Mouse (Mus musculus) heart, postnatal 25 days (tissue): ENCODE results near the gene Adamts7. TPM values are rescaled to one million over a fixed set of nuclear protein-coding genes. Genes with fewer than 3 reads are reported as not detected.

Experiments used
- DNase-seq: peaks from one replicate; pipeline ENCODE4 v3.0.0; 2022; ENCODE audit warnings: low spot score
- intact Hi-C: fragments of 180-260 bp; cut with DNase I; formaldehyde crosslinking; loops from one replicate; pipeline ENCODE4 v1.15.1; 2025
- total RNA-seq, 2 experiments: library from RNA; stranded (reverse); gene quantifications; 2 replicates each; pipeline ENCODE4 v1.2.3; 2021

Gene Adamts7
- total RNA-seq, 2 experiments from 2014 or later: 17.9 to 20.9 TPM

DNA sequence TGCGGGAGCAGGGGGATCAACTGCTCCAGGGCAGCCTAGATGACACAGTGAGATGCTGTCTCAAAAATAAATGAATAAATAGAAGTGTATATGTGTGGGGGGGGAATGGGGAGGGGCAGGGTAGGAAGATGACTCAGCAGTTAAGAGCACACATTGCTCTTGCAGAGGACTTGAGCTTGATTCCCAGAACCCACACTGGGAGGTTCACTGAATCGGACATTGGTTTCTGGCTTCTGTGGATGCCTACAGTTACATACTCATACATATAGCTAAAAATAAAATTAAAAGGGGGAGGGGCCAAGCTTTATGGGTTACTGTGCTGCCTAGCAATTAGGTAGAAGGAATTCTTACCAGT is 63.9 kb downstream of the Adamts7 start:
- intact Hi-C loops: loop anchor here (1.0 to 5.0 kb wide), 2 partner anchors 20 to 46 kb away; partner anchors contain the start of gene Tbc1d2b
- no peak for DNase-seq

DNA sequence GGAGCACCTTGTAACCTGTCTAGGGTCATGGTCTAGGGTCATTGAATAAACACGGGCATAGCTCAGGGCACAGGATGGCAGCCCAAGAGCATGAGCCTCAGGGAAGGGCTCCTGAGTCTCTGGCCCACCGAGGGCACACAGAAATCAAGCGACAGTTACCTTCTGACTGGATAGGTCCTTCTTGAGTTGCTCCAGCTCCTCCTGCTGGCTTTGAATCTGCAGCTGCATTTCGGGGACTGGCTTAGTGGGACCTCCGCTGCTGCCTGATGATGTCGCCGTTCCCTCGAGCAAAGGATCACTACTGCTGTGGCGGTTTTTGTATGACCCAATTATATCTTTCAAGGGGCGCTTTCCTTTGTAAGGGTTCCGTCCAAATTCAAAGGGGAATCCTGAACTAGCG is 64.3 kb downstream of the Adamts7 start:
- intact Hi-C loops: loop anchor here (1.0 to 5.0 kb wide), 2 partner anchors 21 to 45 kb away; partner anchors contain the start of gene Tbc1d2b
- DNase-seq: no peak

DNA sequence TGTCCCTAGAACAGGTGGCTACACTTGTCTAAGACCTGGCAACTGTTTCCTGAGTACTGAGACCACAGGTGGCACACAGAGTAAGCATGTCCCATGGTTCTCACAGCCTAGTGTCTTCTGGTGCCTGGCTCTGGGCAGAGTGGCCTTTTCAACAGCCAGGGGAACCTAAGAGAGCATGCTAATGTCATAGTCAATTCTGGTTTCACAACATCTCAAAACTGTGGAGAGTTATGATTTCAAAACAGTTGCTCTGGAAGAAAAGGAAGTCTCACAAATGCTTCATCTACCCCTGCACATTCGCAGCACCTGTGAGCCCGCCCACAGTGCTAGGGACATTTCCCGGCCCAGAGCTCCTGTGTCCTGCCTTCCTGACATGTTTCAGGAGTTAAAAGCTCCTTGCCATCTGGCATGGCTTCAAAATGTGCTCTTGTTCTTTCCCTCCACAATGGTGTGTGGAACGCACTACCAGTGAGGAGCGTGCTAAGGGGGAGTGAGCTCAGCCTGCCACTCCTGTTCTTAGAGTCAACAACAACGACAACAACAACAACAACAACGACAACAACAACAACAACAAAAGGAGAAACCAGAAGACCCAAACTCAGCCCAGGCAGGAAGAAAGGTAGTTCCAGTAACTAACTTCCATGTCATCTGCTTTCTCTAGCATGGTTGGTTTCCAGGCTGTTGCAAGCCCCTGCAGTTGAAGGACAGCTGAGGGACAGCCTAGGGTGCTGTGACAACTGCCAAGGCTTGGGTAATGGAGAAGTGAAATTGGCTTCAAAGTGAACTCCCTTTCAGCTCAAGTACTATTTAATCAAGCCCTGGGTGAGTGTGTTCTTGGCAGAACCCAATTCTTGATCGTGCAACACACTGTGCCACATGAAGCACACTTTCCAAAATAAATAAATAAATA is 70.2 kb downstream of the Adamts7 start:
- DNase-seq: no peak
- intact Hi-C loops: no loop called here

DNA sequence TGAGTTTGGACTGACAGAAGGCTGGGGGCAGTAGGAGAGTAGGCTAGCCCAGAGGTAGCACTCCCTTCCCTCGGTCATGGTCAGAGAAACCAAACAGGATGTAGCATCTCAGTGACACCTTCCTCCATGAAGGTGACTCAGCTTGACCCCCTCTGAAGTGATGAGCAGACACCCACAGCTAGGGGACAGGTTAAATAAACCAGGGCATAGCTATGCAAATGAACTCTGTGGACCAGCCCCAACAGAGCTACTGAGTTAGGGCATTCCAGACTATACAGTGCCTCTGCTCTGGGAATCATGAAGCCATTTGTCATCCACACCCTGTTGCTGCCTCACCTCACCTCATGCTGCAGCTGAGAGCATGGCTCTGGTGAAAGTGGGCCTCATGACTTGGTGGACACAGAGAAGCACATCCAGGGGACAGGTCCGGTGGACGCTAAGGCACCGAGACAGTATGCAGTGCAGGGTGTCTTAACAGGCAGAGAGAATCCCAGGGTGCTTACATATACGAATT is 71.1 kb downstream of the Adamts7 start:
- no peak for DNase-seq
- intact Hi-C loops: no loop called here

DNA sequence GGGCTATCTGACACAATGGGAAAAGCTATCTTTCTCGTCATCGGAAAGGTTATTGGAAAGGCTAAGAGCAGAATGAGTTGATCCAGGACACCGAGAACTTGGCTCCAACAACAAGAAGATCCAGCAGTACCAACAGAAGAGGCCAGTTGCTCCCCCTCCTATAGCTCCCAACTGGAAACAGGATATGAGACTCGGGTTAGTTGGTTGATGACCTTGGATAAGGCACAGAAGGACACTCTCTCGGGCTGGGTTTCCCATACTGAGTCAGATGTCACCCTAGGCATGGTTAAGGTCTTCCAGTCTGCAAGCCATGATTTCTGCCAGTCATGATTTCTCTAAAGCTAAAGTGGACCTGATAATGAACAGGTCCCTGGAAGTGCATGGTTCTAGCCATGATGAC is 71.9 kb downstream of the Adamts7 start:
- DNase-seq: no peak
- intact Hi-C loops: no loop called here

DNA sequence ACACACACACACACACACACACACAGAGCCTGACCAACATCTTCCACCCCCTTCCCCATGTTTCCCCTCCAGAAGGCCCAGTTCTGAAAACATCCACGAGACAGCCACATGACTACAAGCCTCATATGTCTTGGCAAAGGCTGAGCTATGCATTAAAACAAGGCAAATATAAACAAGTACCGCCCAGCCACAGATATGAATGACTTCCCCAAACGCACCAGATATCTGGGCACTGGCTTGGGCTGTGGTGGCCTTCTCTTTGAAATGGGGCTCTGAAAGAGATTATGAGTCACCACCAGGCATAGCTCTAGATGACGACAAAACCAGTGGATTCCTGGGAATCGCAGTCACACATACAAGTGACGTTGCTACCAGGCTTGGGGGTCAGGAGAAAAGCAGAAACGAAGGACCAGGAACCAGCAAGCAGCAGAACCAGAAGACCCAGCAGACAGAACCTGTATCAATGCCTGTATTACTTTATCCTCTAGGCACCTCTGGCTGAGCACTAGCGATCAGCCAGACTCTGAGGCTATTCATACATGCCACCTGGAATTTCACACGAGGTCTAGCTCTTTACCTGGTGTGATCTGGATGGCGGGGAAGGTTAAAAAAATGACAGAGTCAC is 72.5 kb downstream of the Adamts7 start:
- DNase-seq: no peak
- intact Hi-C loops: no loop called here

DNA sequence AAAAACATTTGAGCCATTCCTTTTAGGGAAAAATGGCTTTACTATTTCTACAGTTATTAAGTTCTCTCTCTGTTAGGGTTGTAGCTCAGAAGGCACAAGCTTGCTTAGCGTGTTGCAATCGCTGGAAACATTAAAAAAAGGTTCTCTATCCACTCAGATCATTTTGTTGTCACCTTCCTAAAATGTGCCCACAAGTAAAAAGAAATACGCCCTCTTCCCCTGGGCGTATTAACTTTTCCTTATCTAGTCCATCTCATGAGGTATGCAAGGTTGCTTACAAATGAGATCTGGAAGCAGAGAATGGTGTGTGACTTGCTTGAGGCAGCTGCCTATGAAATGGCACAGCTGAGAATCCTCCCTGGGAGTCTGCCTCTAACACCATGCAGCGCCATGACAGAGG is 73.9 kb downstream of the Adamts7 start:
- intact Hi-C loops: no loop called here
- no peak for DNase-seq

DNA sequence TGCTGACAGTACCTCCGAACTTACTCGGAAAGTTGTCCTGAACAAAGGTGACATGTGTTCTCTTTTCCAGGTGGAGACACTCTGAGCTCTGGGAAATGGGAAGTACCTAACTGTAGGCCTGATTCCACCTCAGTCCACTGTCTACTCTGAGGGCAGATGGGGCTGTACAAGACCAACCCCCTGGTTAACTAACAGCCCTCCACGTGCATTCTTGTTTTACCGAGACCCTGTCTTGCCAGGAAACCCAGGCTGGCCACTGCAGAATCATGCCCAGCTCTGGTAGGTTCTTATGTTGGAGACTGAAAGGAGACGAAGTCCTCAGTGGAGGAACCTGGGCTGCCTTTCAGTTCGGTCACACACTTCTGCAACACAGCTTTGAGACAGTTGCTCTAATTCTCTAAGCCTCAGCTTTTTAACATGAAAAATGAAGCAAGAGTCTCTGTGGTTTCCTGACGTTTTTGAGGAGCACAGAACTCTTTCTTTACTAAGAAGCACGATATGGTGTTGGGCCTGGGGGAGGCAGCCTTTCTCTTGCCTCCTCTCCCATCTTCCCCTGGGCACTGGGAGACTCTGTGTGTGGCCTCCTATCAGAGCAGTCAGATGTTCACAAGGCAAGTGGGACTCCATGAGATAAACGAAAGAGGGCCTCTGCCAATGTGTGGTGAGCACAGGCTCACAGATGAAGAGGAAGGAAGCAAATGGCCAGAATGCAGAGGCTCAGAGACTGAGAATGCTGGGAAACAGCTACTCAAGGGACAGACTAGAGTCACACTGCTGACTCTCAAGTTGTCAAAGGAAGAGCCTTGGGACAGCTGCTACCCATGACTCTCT is 74.6 kb downstream of the Adamts7 start:
- DNase-seq: no peak
- intact Hi-C loops: no loop called here

DNA sequence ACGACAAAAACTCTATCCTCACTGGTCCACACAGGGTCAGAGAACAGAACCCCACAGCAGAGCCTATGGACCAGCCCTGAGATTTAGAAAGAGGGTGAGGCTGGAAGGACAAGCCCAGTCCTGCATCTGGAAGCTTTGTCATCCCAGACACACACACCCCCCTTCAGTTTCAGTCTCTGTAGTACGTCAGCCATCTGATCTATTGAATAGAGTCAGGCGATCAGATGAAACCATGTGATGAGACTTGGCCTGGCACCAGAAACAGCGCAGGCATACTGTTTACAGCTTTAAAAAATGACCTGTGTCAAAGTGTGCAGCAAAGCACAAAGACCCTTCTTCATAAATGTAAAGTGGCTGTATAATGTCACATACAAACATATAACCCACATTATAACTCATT is 77.7 kb downstream of the Adamts7 start:
- intact Hi-C loops: no loop called here
- no peak for DNase-seq

DNA sequence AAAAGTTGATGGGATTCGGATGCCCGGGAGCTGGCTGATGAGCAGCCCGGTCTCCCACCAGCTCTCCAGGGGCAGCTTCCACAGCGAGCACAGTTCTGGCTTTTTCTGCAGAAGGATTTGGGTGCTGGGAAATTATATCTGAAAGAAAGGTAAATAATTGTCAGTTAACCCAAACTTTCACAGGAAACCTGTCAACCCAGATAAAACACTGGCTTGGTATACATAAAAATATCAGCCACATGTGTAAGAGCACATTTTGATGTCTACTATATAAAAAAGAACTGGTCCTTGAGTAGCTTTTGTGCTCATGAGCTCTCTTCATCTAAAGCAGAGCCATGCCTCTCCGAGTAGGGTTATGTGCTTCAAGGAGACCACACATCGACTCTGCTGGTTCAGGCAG is 78.2 kb downstream of the Adamts7 start:
- intact Hi-C loops: no loop called here
- DNase-seq: no peak

DNA sequence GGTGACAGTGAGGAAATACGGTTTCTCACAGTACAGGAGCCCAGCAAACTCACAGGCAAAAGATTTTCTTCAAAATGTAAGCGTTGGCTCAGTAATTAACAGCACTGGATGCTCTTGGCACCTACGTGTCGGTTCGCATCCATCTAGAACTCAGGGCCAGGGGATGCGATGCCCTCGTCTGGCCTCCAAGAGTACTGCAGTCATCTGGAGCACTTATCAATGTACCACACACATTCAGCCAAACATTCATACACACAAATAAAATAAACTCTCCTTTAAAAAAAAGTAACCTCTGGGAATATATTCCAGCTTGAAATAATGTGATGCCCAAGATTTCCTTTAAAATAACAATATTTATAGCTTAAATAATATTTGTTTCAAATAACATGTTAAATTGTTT is 78.7 kb downstream of the Adamts7 start:
- intact Hi-C loops: no loop called here
- no peak for DNase-seq

DNA sequence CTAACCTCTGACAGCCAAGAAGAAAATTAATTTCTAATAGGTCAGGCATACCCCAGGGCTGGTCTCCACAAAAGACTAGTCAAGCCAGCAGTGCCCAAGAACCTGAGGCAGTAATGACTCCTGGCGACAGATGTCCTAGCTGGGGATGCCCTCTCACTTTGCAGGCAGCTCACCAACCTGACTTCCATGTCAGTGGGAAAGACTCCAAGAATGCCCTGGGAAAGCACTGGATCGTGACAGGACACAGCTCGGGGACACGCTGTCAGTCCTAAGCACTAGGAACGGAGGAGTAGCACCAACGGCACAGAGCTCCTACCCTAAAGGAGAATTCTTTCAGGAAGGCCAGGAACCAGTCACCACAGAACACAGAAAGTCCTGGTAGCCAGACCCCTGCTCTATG is 79.4 kb downstream of the Adamts7 start:
- no peak for DNase-seq
- intact Hi-C loops: no loop called here

DNA sequence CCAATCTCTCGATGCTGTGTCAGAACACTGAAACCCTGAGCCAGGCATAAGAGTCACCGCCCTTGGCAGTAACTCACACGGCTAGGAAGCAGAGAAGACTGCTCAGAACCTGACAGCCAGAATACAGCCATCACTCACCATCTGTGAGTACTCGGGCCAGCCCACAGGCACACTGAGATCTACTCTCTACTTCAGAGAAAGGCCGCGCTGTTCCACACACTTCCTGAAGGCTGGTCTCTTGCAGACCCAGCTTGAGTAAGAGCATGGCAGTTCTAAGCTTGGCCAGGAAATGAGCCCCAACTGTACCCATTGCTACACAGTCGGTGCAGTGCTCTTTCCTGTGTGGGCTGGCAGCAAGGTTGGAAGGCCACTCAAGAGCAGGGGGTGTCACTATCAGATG is 80.0 kb downstream of the Adamts7 start:
- no peak for DNase-seq
- intact Hi-C loops: no loop called here

DNA sequence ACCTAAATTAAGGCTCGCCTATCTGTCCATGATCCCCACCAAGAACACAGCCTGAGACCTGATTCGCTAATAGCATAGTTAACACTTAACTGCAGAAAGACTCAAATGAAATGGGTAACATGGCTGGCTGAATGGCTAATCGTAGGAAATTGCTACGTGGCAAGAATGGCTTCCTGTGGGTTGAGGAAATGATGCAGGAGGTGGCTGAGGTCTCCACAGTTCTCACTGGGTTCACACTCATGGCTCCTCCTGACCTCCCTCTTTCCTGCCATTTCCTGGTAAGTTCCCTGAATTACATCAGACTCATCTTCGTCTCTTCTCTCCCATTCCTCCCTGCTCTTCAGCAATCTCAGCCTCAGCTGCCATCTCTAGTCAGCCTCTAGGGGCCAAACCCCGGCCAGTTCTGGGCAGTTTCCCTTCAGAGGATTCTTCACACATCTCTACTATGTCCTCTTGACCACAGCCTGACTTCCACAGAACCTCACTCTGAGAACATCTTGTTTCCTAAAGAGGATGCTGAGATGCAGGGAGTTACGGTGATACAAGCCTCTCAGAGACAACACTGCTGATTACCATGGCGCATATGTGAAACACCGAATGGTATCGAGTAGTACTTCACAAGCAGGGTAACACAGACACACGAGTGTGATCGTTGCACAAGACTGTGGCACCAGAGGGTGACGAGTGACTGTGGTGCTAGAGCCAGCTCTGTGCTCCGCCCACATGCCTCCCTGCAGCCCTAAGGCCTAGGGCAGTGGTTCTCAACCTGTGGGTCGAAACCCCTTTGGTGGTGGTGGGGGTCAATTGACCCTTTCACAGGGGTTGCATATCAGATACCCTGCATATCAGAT is 81.7 kb downstream of the Adamts7 start:
- intact Hi-C loops: no loop called here
- DNase-seq: no peak

DNA sequence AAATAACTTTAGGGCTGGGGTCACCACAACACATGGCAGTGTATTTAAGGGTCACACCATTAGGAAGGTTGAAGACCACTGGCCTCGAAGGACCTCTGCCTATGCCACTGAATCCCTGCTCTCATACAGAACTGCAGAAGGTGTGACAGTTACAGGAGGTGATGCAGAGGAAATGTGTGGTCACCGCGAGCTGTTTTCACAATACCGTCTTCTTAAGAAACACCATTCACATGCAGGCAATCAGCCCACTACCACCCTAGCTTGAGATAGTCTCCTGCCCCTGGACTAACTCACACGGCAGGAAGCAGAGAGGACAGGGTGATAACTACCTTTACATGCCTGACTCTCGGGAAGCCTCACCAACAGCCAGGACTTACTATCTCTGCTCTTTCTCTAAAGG is 82.3 kb downstream of the Adamts7 start:
- intact Hi-C loops: no loop called here
- DNase-seq: no peak

DNA sequence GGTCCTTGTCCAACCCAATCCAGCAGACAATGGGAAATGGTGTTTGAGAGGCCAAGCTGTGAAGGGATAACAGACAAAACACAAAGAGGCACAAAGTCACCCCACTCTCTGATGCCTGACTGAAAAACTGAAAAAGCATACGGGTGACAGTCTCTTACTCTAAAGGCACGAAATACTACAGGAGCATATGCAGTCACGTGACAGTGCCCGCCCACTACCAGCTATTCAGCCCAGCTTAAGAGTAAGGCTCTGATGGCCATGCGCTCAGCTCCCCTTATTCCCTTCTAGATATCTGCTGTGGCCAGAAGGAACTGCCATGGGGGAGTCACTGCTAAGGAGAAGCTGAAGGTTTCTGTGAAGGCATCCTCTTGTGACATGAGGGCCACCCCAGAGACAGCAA is 82.9 kb downstream of the Adamts7 start:
- intact Hi-C loops: no loop called here
- DNase-seq: no peak

DNA sequence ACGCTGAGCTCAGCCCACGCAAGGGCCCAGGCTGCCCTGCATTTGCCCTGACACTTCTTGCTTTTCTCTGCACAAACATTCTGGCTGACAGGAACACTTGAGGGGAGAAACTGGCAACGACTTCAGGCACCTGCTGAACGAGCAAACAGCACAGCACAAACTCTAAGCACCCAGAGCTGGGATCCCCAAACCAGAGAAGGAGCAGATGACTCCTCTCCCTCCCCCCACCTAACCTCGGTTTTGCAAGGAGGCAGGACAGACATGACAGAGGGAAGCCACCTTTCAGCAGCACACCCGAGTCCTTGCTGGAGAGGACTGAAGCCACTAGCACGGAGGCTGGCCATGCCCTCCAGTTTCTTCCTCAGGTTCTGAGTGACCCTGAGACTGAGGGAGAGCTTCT is 84.4 kb downstream of the Adamts7 start:
- intact Hi-C loops: no loop called here
- no peak for DNase-seq

DNA sequence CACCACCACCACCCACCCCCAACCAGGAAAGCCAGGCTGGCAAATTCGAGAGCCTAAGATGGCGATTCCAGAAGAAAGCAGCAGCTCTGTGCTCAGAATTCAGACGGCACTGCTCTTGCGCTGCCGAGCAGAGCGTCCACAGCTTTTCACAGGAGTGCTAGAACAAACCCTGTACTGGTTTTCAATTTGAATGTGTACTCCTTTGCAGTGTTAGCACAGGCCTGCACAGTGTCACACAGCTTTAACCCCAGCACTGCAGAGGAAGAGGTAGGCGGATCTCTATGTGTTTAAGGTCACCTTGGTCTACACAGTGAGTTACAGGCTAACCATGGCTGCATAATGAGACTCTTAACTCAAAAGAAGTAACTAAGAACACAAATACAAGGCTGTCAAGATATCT is 85.5 kb downstream of the Adamts7 start:
- intact Hi-C loops: no loop called here
- DNase-seq: no peak

DNA sequence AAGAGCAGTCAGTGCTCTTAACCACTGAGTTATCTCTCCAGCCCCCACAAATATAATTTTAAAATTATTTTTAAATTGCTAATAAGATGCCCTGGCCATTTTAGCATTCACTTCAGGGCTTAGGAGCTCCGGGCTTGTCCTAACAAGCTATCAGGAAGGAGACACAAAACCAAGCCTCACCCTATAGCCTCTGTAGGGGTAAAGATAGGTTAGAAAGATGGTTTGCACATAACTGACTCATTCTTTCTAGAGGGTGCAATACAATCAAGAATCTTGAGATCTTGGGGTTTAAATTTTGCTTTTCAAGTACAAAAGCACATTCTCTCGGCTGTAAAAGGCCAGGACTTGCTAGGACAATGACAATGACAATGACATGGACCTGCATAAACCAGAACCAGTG is 86.2 kb downstream of the Adamts7 start:
- intact Hi-C loops: no loop called here
- no peak for DNase-seq
